Mouse (Mus musculus): ENCODE measurements around the gene Cnot9. TPM values are rescaled to one million over a fixed set of nuclear protein-coding genes. Genes with fewer than 3 reads are reported as not detected.
A peak's percentile ranks its signal among the peaks of the same experiment; 100 is the strongest.
"Not testable (repeated sequence)": the region's sequence is repeated elsewhere in the genome, so short reads cannot be mapped to it uniquely, and the experiment has no call there.

Cnot9 gene
- polyA plus RNA-seq (2016; fragmentation: Nextera tagmentation; extraction: Ambion mirVana), result 60.5 and 62.1 TPM in 2 replicates

- Histone ChIP-seq H3K36me3 (no peaks in the 10 kb centered on the region), H3K4me3 (peak within 1 kb of the TSS; percentile 85), H3K9me3 (no peaks in the 10 kb centered on the region), H3K27me3 (replicated peaks) (no peaks in the 10 kb centered on the region), H3K27ac (peak within 1 kb of the TSS; percentile 80), H3K4me2 (replicated peaks) (peak within 1 kb of the TSS; percentile 92), H3K9ac (peak within 1 kb of the TSS; percentile 85), H3K4me1 (peaks cover 19% of the 10 kb centered on the region)
- peak; percentile 100 for ATAC-seq (ENCODE audit: low FRiP score, low read depth)
- under 1% methylated on average over 64 of the region's 64 CpGs for WGBS
Observed at GRCm38 (mm10) chr1:74505721-74506464, at the start of gene Cnot9. TSS of gene Cnot9 (plus strand) at chr1:74506058.

- no peaks in the 10 kb centered on the region for H3K4me1 ChIP-seq
- H3K27me3 ChIP-seq (replicated peaks), result no peaks in the 10 kb centered on the region
- H3K36me3 ChIP-seq, result peaks cover 41% of the 10 kb centered on the region
- no peak for ATAC-seq (ENCODE audit: low FRiP score, low read depth)
- H3K4me3 ChIP-seq, result no peak overlapping the region
- WGBS, result 77% methylated on average over 2 of the region's 2 CpGs
- no peak overlapping the region for H3K9ac ChIP-seq
- H3K9me3 ChIP-seq, result no peaks in the 10 kb centered on the region
- H3K4me2 ChIP-seq (replicated peaks), result no peak overlapping the region
- no peak overlapping the region for H3K27ac ChIP-seq
Observed at GRCm38 (mm10) chr1:74460273-74460672, 45.6 kb upstream of the Cnot9 start.

GRCm38 (mm10) chr1:74485792-74486191, 20.1 kb upstream of the Cnot9 start:
- WGBS, result 96% methylated on average over 5 of the region's 5 CpGs
- no peaks in the 10 kb centered on the region for H3K4me1 ChIP-seq
- H3K27ac ChIP-seq, result no peak overlapping the region
- no peaks in the 10 kb centered on the region for H3K9me3 ChIP-seq
- no peaks in the 10 kb centered on the region for H3K27me3 ChIP-seq (replicated peaks)
- H3K9ac ChIP-seq, result no peak overlapping the region
- H3K4me2 ChIP-seq (replicated peaks), result no peak overlapping the region
- no peak overlapping the region for H3K4me3 ChIP-seq
- peaks cover 63% of the 10 kb centered on the region for H3K36me3 ChIP-seq
- no peak for ATAC-seq (ENCODE audit: low FRiP score, low read depth)

GRCm38 (mm10) chr1:74501106-74501505, 4.8 kb upstream of the Cnot9 start:
- Histone ChIP-seq H3K27me3 (replicated peaks) (no peaks in the 10 kb centered on the region), H3K4me1 (peaks cover 7% of the 10 kb centered on the region; the same call in 1 of the 2 replicates), H3K4me2 (replicated peaks) (no peak overlapping the region), H3K9me3 (no peaks in the 10 kb centered on the region), H3K4me3 (no peak overlapping the region), H3K36me3 (no peaks in the 10 kb centered on the region), H3K27ac (no peak overlapping the region), H3K9ac (no peak overlapping the region)
- 88% methylated on average over 1 of the region's 1 CpGs for whole genome bisulfite sequencing
- no peak for ATAC-seq (ENCODE audit: low FRiP score, low read depth)

GRCm38 (mm10) chr1:74505393-74505720, 501 bp upstream of the Cnot9 start:
- H3K4me2 ChIP-seq (replicated peaks), result peak overlapping the region; percentile 92
- no peaks in the 10 kb centered on the region for H3K36me3 ChIP-seq
- H3K9ac ChIP-seq, result peak overlapping the region; percentile 70
- peaks cover 19% of the 10 kb centered on the region for H3K4me1 ChIP-seq
- ATAC-seq (ENCODE audit: low FRiP score, low read depth), result no peak
- no peaks in the 10 kb centered on the region for H3K9me3 ChIP-seq
- no peak overlapping the region for H3K27ac ChIP-seq
- WGBS, result under 1% methylated on average over 22 of the region's 22 CpGs
- no peaks in the 10 kb centered on the region for H3K27me3 ChIP-seq (replicated peaks)
- peak overlapping the region; percentile 85 for H3K4me3 ChIP-seq

- no peaks in the 10 kb centered on the region for H3K36me3 ChIP-seq
Observed at GRCm38 (mm10) chr1:74506471-74506881, 618 bp downstream of the Cnot9 start.

GRCm38 (mm10) chr1:74507780-74508179, 1.9 kb downstream of the Cnot9 start:
- WGBS, result 94% methylated on average over 2 of the region's 2 CpGs
- Histone ChIP-seq H3K9me3 (no peaks in the 10 kb centered on the region), H3K4me3 (no peak overlapping the region), H3K27me3 (replicated peaks) (no peaks in the 10 kb centered on the region), H3K9ac (no peak overlapping the region), H3K4me1 (peaks cover 19% of the 10 kb centered on the region), H3K4me2 (replicated peaks) (peak overlapping the region; percentile 92), H3K36me3 (no peaks in the 10 kb centered on the region), H3K27ac (no peak overlapping the region)
- ATAC-seq (ENCODE audit: low FRiP score, low read depth), result no peak

More at GRCm38 (mm10) chr1:74506471-74506881, 618 bp downstream of the Cnot9 start:
- H3K27me3 ChIP-seq (replicated peaks), result no peaks in the 10 kb centered on the region
- H3K4me1 ChIP-seq, result peaks cover 19% of the 10 kb centered on the region
- H3K4me3 ChIP-seq, result peak overlapping the region; percentile 85
- peak overlapping the region; percentile 80 for H3K27ac ChIP-seq
- peak overlapping the region; percentile 85 for H3K9ac ChIP-seq
- peak overlapping the region; percentile 92 for H3K4me2 ChIP-seq (replicated peaks)
- WGBS, result under 1% methylated on average over 34 of the region's 34 CpGs
- H3K9me3 ChIP-seq, result no peaks in the 10 kb centered on the region
- peak; percentile 67 for ATAC-seq (ENCODE audit: low FRiP score, low read depth)

- no peaks in the 10 kb centered on the region for H3K27me3 ChIP-seq (replicated peaks)
- H3K4me2 ChIP-seq (replicated peaks), result no peak overlapping the region
- no peaks in the 10 kb centered on the region for H3K9me3 ChIP-seq
- H3K4me1 ChIP-seq, result peaks cover 12% of the 10 kb centered on the region
- no peak overlapping the region for H3K4me3 ChIP-seq
- WGBS, result 96% methylated on average over 5 of the region's 5 CpGs
- peaks cover 12% of the 10 kb centered on the region for H3K36me3 ChIP-seq
- no peak overlapping the region for H3K9ac ChIP-seq
- ATAC-seq (ENCODE audit: low FRiP score, low read depth), result no peak
- H3K27ac ChIP-seq, result no peak overlapping the region
Observed at GRCm38 (mm10) chr1:74511306-74511705, 5.4 kb downstream of the Cnot9 start.

- 100% methylated on average over 1 of the region's 1 CpGs for WGBS
- not testable (repeated sequence) for H3K4me2 ChIP-seq (replicated peaks); H3K9me3 ChIP-seq; H3K27ac ChIP-seq; ATAC-seq (ENCODE audit: low FRiP score, low read depth); H3K4me3 ChIP-seq; H3K27me3 ChIP-seq (replicated peaks); H3K9ac ChIP-seq; H3K4me1 ChIP-seq
- H3K36me3 ChIP-seq, result peaks cover 19% of the 10 kb centered on the region
Observed at GRCm38 (mm10) chr1:74512999-74513398, 7.1 kb downstream of the Cnot9 start.

- Histone ChIP-seq H3K4me2 (replicated peaks) (no peak overlapping the region), H3K9ac (no peak overlapping the region), H3K36me3 (peaks cover 59% of the 10 kb centered on the region), H3K4me3 (no peak overlapping the region), H3K27ac (no peak overlapping the region), H3K27me3 (replicated peaks) (no peaks in the 10 kb centered on the region), H3K4me1 (no peaks in the 10 kb centered on the region), H3K9me3 (no peaks in the 10 kb centered on the region)
- ATAC-seq (ENCODE audit: low FRiP score, low read depth), result no peak
Observed at GRCm38 (mm10) chr1:74519875-74520274, 14.0 kb downstream of the Cnot9 start.

- H3K4me2 ChIP-seq (replicated peaks), result no peak overlapping the region
- H3K27me3 ChIP-seq (replicated peaks), result no peaks in the 10 kb centered on the region
- 91% methylated on average over 4 of the region's 4 CpGs for WGBS
- no peak for ATAC-seq (ENCODE audit: low FRiP score, low read depth)
- no peaks in the 10 kb centered on the region for H3K9me3 ChIP-seq
- H3K4me3 ChIP-seq, result no peak overlapping the region
- H3K9ac ChIP-seq, result no peak overlapping the region
- no peaks in the 10 kb centered on the region for H3K4me1 ChIP-seq
- H3K27ac ChIP-seq, result no peak overlapping the region
- H3K36me3 ChIP-seq, result peaks cover 82% of the 10 kb centered on the region
Observed at GRCm38 (mm10) chr1:74524746-74525145, 18.9 kb downstream of the Cnot9 start.

GRCm38 (mm10) chr1:74528589-74528988, 22.7 kb downstream of the Cnot9 start:
- Histone ChIP-seq H3K36me3 (peaks cover 90% of the 10 kb centered on the region), H3K9me3 (no peaks in the 10 kb centered on the region), H3K4me2 (replicated peaks) (no peak overlapping the region), H3K9ac (no peak overlapping the region), H3K27ac (no peak overlapping the region), H3K27me3 (replicated peaks) (no peaks in the 10 kb centered on the region), H3K4me1 (no peaks in the 10 kb centered on the region), H3K4me3 (no peak overlapping the region)
- WGBS, result 91% methylated on average over 7 of the region's 7 CpGs
- no peak for ATAC-seq (ENCODE audit: low FRiP score, low read depth)

- Histone ChIP-seq H3K4me1 (peaks cover 7% of the 10 kb centered on the region; the same call in 1 of the 2 replicates), H3K4me3 (no peak overlapping the region), H3K9ac (no peak overlapping the region), H3K4me2 (replicated peaks) (no peak overlapping the region), H3K27me3 (replicated peaks) (no peaks in the 10 kb centered on the region), H3K27ac (no peak overlapping the region), H3K36me3 (no peaks in the 10 kb centered on the region), H3K9me3 (no peaks in the 10 kb centered on the region)
- ATAC-seq (ENCODE audit: low FRiP score, low read depth), result no peak
Observed at GRCm38 (mm10) chr1:74538650-74539049, 32.8 kb downstream of the Cnot9 start.
